Mouse (Mus musculus) small intestine, adult 2 months (tissue): Measurements from ENCODE around the gene Mlycd.
A peak's percentile ranks its signal among the peaks of the same experiment; 100 is the strongest.

Experiments used
- CTCF ChIP-seq: fragments of 200-500 bp; IDR thresholded peaks from 2 replicates; pipeline ENCODE4 v1.5.1; 2012; ENCODE audit warnings: low read depth, mild to moderate bottlenecking, control low read depth, inconsistent platforms, low read length, moderate library complexity, mixed read lengths; ENCODE audit not compliant: insufficient replicate concordance, insufficient read length; ENCODE audit errors: extremely low read depth
- POLR2A ChIP-seq: fragments of 200-500 bp; IDR thresholded peaks from 2 replicates; pipeline ENCODE4 v1.6.1; 2012; ENCODE audit warnings: low read depth, mild to moderate bottlenecking, control low read depth, inconsistent platforms, low read length, moderate library complexity

- TF ChIP-seq CTCF (no peak), POLR2A (peak; percentile 86)
These were observed at the start of gene Mlycd for GRCm38 (mm10) chr8:119394524-119395026.
